Mouse (Mus musculus) layer of hippocampus, adult 8-10 months (tissue): Measurements from ENCODE around the gene Hist1h3h. TPM values are rescaled to one million over a fixed set of nuclear protein-coding genes. Genes with fewer than 3 reads are reported as not detected.

Experiments
- microRNA-seq, 2 experiments: library from miRNA; unstranded; fragments of <30 nt; microRNA quantifications; one replicate each; pipeline ENCODE4 v1.2.0; 2022
- total RNA-seq, 4 experiments: library from RNA; stranded (reverse); gene quantifications; 2 replicates each; pipeline ENCODE4 v1.2.4; 2022

Hist1h3h gene
- total RNA-seq, 4 experiments from 2014 or later, result 30.3 to 49.1 (median 42.8) TPM

Small RNA genes lying within 50 kb of the gene (microRNA-seq; reads per million reads assigned to microRNA genes)
- gene Gm44357 (0 reads per million in 2 experiments), gene Gm44367 (0 reads per million in 2 experiments), gene Gm44454 (0 reads per million in 2 experiments)

Other genes with a start within 250 kb of the Hist1h3h start
- gene Nkapl, start 249.2 kb upstream of the Hist1h3h start, total RNA-seq, result 1 to 10 TPM; 1.3 to 1.6 (median 1.4) TPM
- gene Zkscan4, start 238.8 kb upstream of the Hist1h3h start, total RNA-seq, result 1 to 10 TPM; 6.0 to 6.7 (median 6.3) TPM
- gene Gm10065, start 238.2 kb upstream of the Hist1h3h start, total RNA-seq, result not detected
- gene AK157302, start 222.4 kb upstream of the Hist1h3h start, total RNA-seq, result 10 to 100 TPM; 17.4 to 24.2 (median 20.9) TPM
- 10 to 100 TPM; 47.7 to 68.8 (median 61.4) TPM for gene Gm11273, start 216.2 kb upstream of the Hist1h3h start, total RNA-seq
- 10 to 100 TPM; 17.9 to 21.9 (median 19.8) TPM for gene Zkscan8, start 186.5 kb upstream of the Hist1h3h start, total RNA-seq
- gene Olfr1366, start 174.9 kb upstream of the Hist1h3h start, total RNA-seq, result not detected
- not detected for gene Olfr1535, start 157.8 kb upstream of the Hist1h3h start, total RNA-seq
- gene Olfr1364, start 135.9 kb upstream of the Hist1h3h start, total RNA-seq, result not detected
- gene Olfr1362, start 103.6 kb upstream of the Hist1h3h start, total RNA-seq, result not detected
- gene Olfr11, start 75.1 kb upstream of the Hist1h3h start, total RNA-seq, result not detected
- gene Olfr1361, start 54.3 kb upstream of the Hist1h3h start, total RNA-seq, result not detected
- not detected for gene Olfr1360, start 40.3 kb upstream of the Hist1h3h start, total RNA-seq
- not detected for gene Olfr1359, start 19.5 kb upstream of the Hist1h3h start, total RNA-seq
- 10 to 100 TPM; 10.8 to 28.3 (median 22.4) TPM for gene Hist1h2bl, start 1.5 kb upstream of the Hist1h3h start, total RNA-seq
- 10 to 100 TPM in 2 of 4 experiments, 1 to 10 TPM in 2; 8.1 to 36.7 (median 16.0) TPM for gene Hist1h2ai, start 1.2 kb upstream of the Hist1h3h start, total RNA-seq
- gene Hist1h2bm, start 4.4 kb downstream of the Hist1h3h start, total RNA-seq, result 1 to 10 TPM; 2.8 to 4.8 (median 3.2) TPM
- 10 to 100 TPM; 11.6 to 17.1 (median 13.7) TPM for gene Hist1h4j, start 17.4 kb downstream of the Hist1h3h start, total RNA-seq
- gene Hist1h4k, start 32.8 kb downstream of the Hist1h3h start, total RNA-seq, result 100 to 1,000 TPM; 228 to 277 (median 247) TPM
- gene Hist1h2ak, start 36.2 kb downstream of the Hist1h3h start, total RNA-seq, result 10 to 100 TPM in 2 of 4 experiments, 1 to 10 TPM in 2; 8.7 to 11.4 (median 9.8) TPM
- 1 to 10 TPM in 3 of 4 experiments, not detected in 1; 6.6 to 9.1 (median 8.4) TPM for gene Hist1h2bn, start 36.5 kb downstream of the Hist1h3h start, total RNA-seq
- 1 to 10 TPM; 3.8 to 6.5 (median 5.9) TPM for gene Hist1h1b, start 63.0 kb downstream of the Hist1h3h start, total RNA-seq
- 10 to 100 TPM; 32.9 to 72.6 (median 47.3) TPM for gene Hist1h3i, start 65.7 kb downstream of the Hist1h3h start, total RNA-seq
- gene Hist1h2an, start 69.6 kb downstream of the Hist1h3h start, total RNA-seq, result 1 to 10 TPM in 1 of 4 experiments, not detected in 3; 3.2 TPM
- gene Hist1h2bp, start 69.8 kb downstream of the Hist1h3h start, total RNA-seq, result 10 to 100 TPM in 1 of 4 experiments, 1 to 10 TPM in 3; 3.1 to 11.6 (median 5.9) TPM
- 10 to 100 TPM; 26.8 to 44.1 (median 30.6) TPM for gene Hist1h2bq, start 92.5 kb downstream of the Hist1h3h start, total RNA-seq
- 10 to 100 TPM in 3 of 4 experiments, 1 to 10 TPM in 1; 5.0 to 27.3 (median 17.8) TPM for gene Hist1h2ao, start 92.8 kb downstream of the Hist1h3h start, total RNA-seq
- 100 to 1,000 TPM; 180 to 291 (median 231) TPM for gene Hist1h4m, start 94.1 kb downstream of the Hist1h3h start, total RNA-seq
- 10 to 100 TPM in 3 of 4 experiments, not detected in 1; 11.4 to 41.9 (median 29.6) TPM for gene Hist1h4n, start 114.5 kb downstream of the Hist1h3h start, total RNA-seq
- 10 to 100 TPM in 2 of 4 experiments, not detected in 2; 10.6 to 18.9 TPM for gene Hist1h2ap, start 115.8 kb downstream of the Hist1h3h start, total RNA-seq
- gene Hist1h2br, start 116.1 kb downstream of the Hist1h3h start, total RNA-seq, result 10 to 100 TPM; 26.6 to 44.1 (median 30.3) TPM
- gene Zfp184, start 227.4 kb downstream of the Hist1h3h start, total RNA-seq, result 1 to 10 TPM; 1.9 to 4.5 (median 2.9) TPM